In the genomic region with DNA sequence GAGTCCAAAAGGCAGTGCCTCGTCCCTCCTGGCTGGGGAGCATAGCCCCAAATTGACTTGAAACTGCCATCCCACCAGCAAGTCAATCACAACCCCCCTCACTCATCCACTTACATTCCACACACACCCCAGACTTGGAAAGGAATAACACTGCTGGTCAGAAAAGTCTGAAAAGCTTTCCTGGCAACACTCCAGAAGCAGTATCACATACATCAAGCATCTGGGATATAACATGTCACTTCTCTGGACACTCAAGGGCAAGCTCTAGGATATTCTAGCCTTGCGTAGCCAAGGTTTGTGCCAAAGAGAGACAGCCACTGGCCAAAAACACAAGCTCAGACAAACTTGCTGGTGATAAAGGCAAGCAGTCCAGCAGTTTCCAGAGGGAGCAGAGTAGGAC, we compare ENCODE assay signal across 12 mouse cellular contexts. TPM values are rescaled to one million over a fixed set of nuclear protein-coding genes. Genes with fewer than 3 reads are reported as not detected.
DNase-seq lines count a peak whose midpoint lies in the region; ATAC-seq lines count a peak whose summit lies in the region.
"Had no signal": no experiment of that assay in that cellular context is flagged by ENCODE, and none has a peak within 500 bp of the region (broad histone marks: within the 10 kb centered on the region; RNA-seq: fewer than 3 reads in every experiment).

No protein-coding gene starts in this region.

- peak overlapping the region; percentile 70 for H3K27ac ChIP-seq in heart, embryonic 15.5 days
- peak overlapping the region; percentile 28 for H3K27ac ChIP-seq in lung, embryonic 16.5 days (ENCODE audit: low read length)
- H3K27ac ChIP-seq in stomach, embryonic 14.5 days (ENCODE audit: low read length) = no peak overlapping the region
- H3K27ac ChIP-seq: hindbrain, embryonic 15.5 days had no signal

- H3K27me3 ChIP-seq in heart, embryonic 15.5 days = no peaks in the 10 kb centered on the region
- no peaks in the 10 kb centered on the region for H3K27me3 ChIP-seq in lung, embryonic 16.5 days (ENCODE audit: control insufficient read depth, insufficient read depth, low read depth, low read length)
- no peaks in the 10 kb centered on the region for H3K27me3 ChIP-seq in stomach, embryonic 14.5 days (ENCODE audit: control insufficient read depth, insufficient read depth, low read length)
- H3K27me3 ChIP-seq: hindbrain, embryonic 15.5 days; megakaryocyte, embryonic 14.5 days had no signal

- no peak overlapping the region for H3K4me3 ChIP-seq in heart, embryonic 15.5 days
- H3K4me3 ChIP-seq in lung, embryonic 16.5 days (ENCODE audit: low read length) = no peak overlapping the region
- no peak overlapping the region for H3K4me3 ChIP-seq in stomach, embryonic 14.5 days (ENCODE audit: low read depth, low read length)
- H3K4me3 ChIP-seq: hindbrain, embryonic 15.5 days; megakaryocyte, embryonic 14.5 days had no signal

- H3K9me3 ChIP-seq in heart, embryonic 15.5 days (replicated peaks) = no peaks in the 10 kb centered on the region
- no peaks in the 10 kb centered on the region for H3K9me3 ChIP-seq in lung, embryonic 16.5 days (ENCODE audit: control insufficient read depth, low read length)
- no peaks in the 10 kb centered on the region for H3K9me3 ChIP-seq in stomach, embryonic 14.5 days (ENCODE audit: control insufficient read depth, low read depth, low read length)
- H3K9me3 ChIP-seq: hindbrain, embryonic 15.5 days; megakaryocyte, embryonic 14.5 days had no signal

- H3K36me3 ChIP-seq in heart, embryonic 15.5 days = no peaks in the 10 kb centered on the region
- no peaks in the 10 kb centered on the region for H3K36me3 ChIP-seq in lung, embryonic 16.5 days (ENCODE audit: control insufficient read depth, insufficient read depth, low read length)
- H3K36me3 ChIP-seq in stomach, embryonic 14.5 days (ENCODE audit: control insufficient read depth, insufficient read depth, low read length) = no peaks in the 10 kb centered on the region
- H3K36me3 ChIP-seq: hindbrain, embryonic 15.5 days had no signal

- peak; percentile 36 for ATAC-seq in heart, embryonic 15.5 days (replicated peaks; ENCODE audit: insufficient number of reproducible peaks, insufficient read depth, low FRiP score, low read depth)
- ATAC-seq in lung, embryonic 16.5 days (ENCODE audit: low read depth) = peak; percentile 73
- ATAC-seq in erythroid progenitor cell, adult 5-6 weeks (replicated peaks; ENCODE audit: low FRiP score, poor library complexity, severe bottlenecking) = 0 out of 2 replicates have a peak, but pooled peaks have one; percentile 3
- peak; percentile 35; the same call in 1 of the 2 replicates for ATAC-seq in stomach, embryonic 14.5 days (ENCODE audit: insufficient number of reproducible peaks, insufficient read depth, low FRiP score, low read depth)

- intact Hi-C loops in heart, postnatal 14 days (cut with DNase I) = no loop called here

- H3K4me1 ChIP-seq in heart, embryonic 15.5 days (replicated peaks) = peaks cover 25% of the 10 kb centered on the region
- peaks cover 27% of the 10 kb centered on the region for H3K4me1 ChIP-seq in lung, embryonic 16.5 days (replicated peaks; ENCODE audit: control insufficient read depth, insufficient read depth, low read length)
- H3K4me1 ChIP-seq in stomach, embryonic 14.5 days (ENCODE audit: control insufficient read depth, insufficient read depth, low read length) = peaks cover 21% of the 10 kb centered on the region

- DNase-seq in heart, postnatal 14 days = no peak
- no peak for DNase-seq in lung, postnatal 14 days
- no peak for DNase-seq in gastrocnemius, postnatal 25 days
- DNase-seq: cerebellum, postnatal 10 days; kidney, postnatal 4 days; right cerebral cortex, adult 18-20 months had no signal

- WGBS in heart, embryonic 15.5 days = 25% methylated on average over 2 of the region's 2 CpGs
- WGBS in lung, embryonic 16.5 days = 29% methylated on average over 2 of the region's 2 CpGs
- WGBS in stomach, embryonic 14.5 days = 29% methylated on average over 2 of the region's 2 CpGs

- no peak overlapping the region for H3K4me2 ChIP-seq in heart, embryonic 15.5 days
- no peak overlapping the region for H3K4me2 ChIP-seq in lung, embryonic 16.5 days (ENCODE audit: low read depth, low read length)
- H3K4me2 ChIP-seq in stomach, embryonic 14.5 days (replicated peaks; ENCODE audit: low read depth, low read length) = no peak overlapping the region
- H3K4me2 ChIP-seq: hindbrain, embryonic 15.5 days had no signal

- no peak overlapping the region for H3K9ac ChIP-seq in heart, embryonic 15.5 days
- H3K9ac ChIP-seq in lung, embryonic 16.5 days (ENCODE audit: low read length) = no peak overlapping the region
- H3K9ac ChIP-seq in stomach, embryonic 14.5 days (replicated peaks; ENCODE audit: low read depth, low read length) = no peak overlapping the region
- H3K9ac ChIP-seq: hindbrain, embryonic 15.5 days had no signal

RNA-seq across cellular contexts. Expression of gene Mob2, which starts 35.7 kb away (rescaled TPM):
- polyA plus RNA-seq in heart, embryonic 15.5 days (2015; fragmentation: Nextera tagmentation; extraction: Ambion mirVana) = 43.4 and 52.7 TPM in 2 replicates
- 10 to 100 TPM; 39.9 to 43.0 TPM for total RNA-seq in heart, postnatal 14 days (2021)
- 76.3 and 83.9 TPM in 2 replicates for polyA plus RNA-seq in lung, embryonic 16.5 days (2015; fragmentation: Nextera tagmentation; extraction: Ambion mirVana)
- total RNA-seq in erythroid progenitor cell, adult 5-6 weeks (2015; ENCODE audit: low replicate concordance) = 74.6 and 92.6 TPM in 2 replicates
- total RNA-seq in erythroid progenitor cell, adult 5-6 weeks (2017; ENCODE audit: low replicate concordance) = 59.1 and 69.3 TPM in 2 replicates
- polyA plus RNA-seq in stomach, embryonic 14.5 days (2014; fragmentation: Nextera tagmentation; extraction: Ambion mirVana) = 66.8 and 68.2 TPM in 2 replicates
- total RNA-seq in gastrocnemius, postnatal 25 days (2021) = 10 to 100 TPM; 37.8 to 42.9 TPM

Comparison
In these comparisons a context has a peak if more than half of its experiments do, and no peak if none do; other contexts are left out.
1. ATAC-seq: peak in every context shown above with its lines; median percentile 73 in lung, embryonic 16.5 days; 36 in heart, embryonic 15.5 days; 35 in stomach, embryonic 14.5 days; 3 in erythroid progenitor cell, adult 5-6 weeks.